Mouse (Mus musculus): ENCODE results near the gene Tmem39b.

- TF ChIP-seq CTCF (IDR thresholded peaks at IDR 0.05; ENCODE audit: low read depth) (no peak), EP300 (IDR thresholded peaks at IDR 0.05; ENCODE audit: low read depth) (no peak)
Observed at GRCm38 (mm10) chr4:129648656-129649055, 48.0 kb downstream of the Tmem39b start.

Data from liver, postnatal 0 days (tissue).